Mouse (Mus musculus): ENCODE measurements around the gene Lrrc42. TPM values are rescaled to one million over a fixed set of nuclear protein-coding genes. Genes with fewer than 3 reads are reported as not detected.

Lrrc42 gene
- polyA plus RNA-seq, 1 experiment from 2014 or later, result 21.7 TPM

Other genes starting within 250 kb of the Lrrc42 start
- 77.0 and 79.9 TPM in 2 replicates for gene Mrpl37, start 186.7 kb downstream of the Lrrc42 start, polyA plus RNA-seq (2016; fragmentation: Nextera tagmentation; extraction: Ambion mirVana)
- 3.9 and 4.1 TPM in 2 replicates for gene Cyb5rl, start 186.5 kb downstream of the Lrrc42 start, polyA plus RNA-seq (2016; fragmentation: Nextera tagmentation; extraction: Ambion mirVana)
- gene Cdcp2, start 156.6 kb downstream of the Lrrc42 start, polyA plus RNA-seq (2016; fragmentation: Nextera tagmentation; extraction: Ambion mirVana), result not detected in 2 replicates
- gene Tmem59, start 75.1 kb downstream of the Lrrc42 start, polyA plus RNA-seq (2016; fragmentation: Nextera tagmentation; extraction: Ambion mirVana), result 159 and 165 TPM in 2 replicates
- gene Tceanc2, start 74.4 kb downstream of the Lrrc42 start, polyA plus RNA-seq (2016; fragmentation: Nextera tagmentation; extraction: Ambion mirVana), result 11.8 and 13.8 TPM in 2 replicates
- not detected in 2 replicates for gene Ldlrad1, start 44.4 kb downstream of the Lrrc42 start, polyA plus RNA-seq (2016; fragmentation: Nextera tagmentation; extraction: Ambion mirVana)
- 9.2 and 10.4 TPM in 2 replicates for gene Hspb11, start 61 bp upstream of the Lrrc42 start, polyA plus RNA-seq (2016; fragmentation: Nextera tagmentation; extraction: Ambion mirVana)
- not detected in 2 replicates for gene Dio1, start 53.6 kb upstream of the Lrrc42 start, polyA plus RNA-seq (2016; fragmentation: Nextera tagmentation; extraction: Ambion mirVana)
- 28.4 and 30.0 TPM in 2 replicates for gene Yipf1, start 60.8 kb upstream of the Lrrc42 start, polyA plus RNA-seq (2016; fragmentation: Nextera tagmentation; extraction: Ambion mirVana)
- gene Ndc1, start 114.3 kb upstream of the Lrrc42 start, polyA plus RNA-seq (2016; fragmentation: Nextera tagmentation; extraction: Ambion mirVana), result 28.9 and 30.3 TPM in 2 replicates
- 0.24 and 0.32 TPM in 2 replicates for gene Glis1, start 181.1 kb upstream of the Lrrc42 start, polyA plus RNA-seq (2016; fragmentation: Nextera tagmentation; extraction: Ambion mirVana)

Measured in liver, embryonic 12.5 days (tissue).